10 mouse cellular contexts compared by ENCODE assay signal in genomic region chrX:13502862-13503375, GRCm38 (mm10). TPM values are rescaled to one million over a fixed set of nuclear protein-coding genes. Genes with fewer than 3 reads are reported as not detected.
DNase-seq lines count a peak whose midpoint lies in the region; ATAC-seq and TF ChIP-seq lines count a peak whose summit lies in the region.
"Had no signal": no experiment of that assay in that cellular context is flagged by ENCODE, and none has a peak within 500 bp of the region (broad histone marks: within the 10 kb centered on the region; RNA-seq: fewer than 3 reads in every experiment).

No protein-coding gene starts in this region.

- TF ChIP-seq POLR2A in small intestine, adult 2 months (IDR thresholded peaks at IDR 0.05; ENCODE audit: low read depth, low read length): no peak

- TF ChIP-seq CTCF in small intestine, adult 2 months (IDR thresholded peaks at IDR 0.05; ENCODE audit: extremely low read depth, insufficient read length, insufficient replicate concordance, low read depth, low read length): no peak

- no peak overlapping the region for H3K4me2 ChIP-seq in midbrain, embryonic 13.5 days (replicated peaks)
- no peak overlapping the region for H3K4me2 ChIP-seq in hindbrain, embryonic 13.5 days

- H3K4me1 ChIP-seq in midbrain, embryonic 13.5 days (replicated peaks): no peaks in the 10 kb centered on the region
- peaks cover 5% of the 10 kb centered on the region; the same call in 1 of the 2 replicates for H3K4me1 ChIP-seq in midbrain, embryonic 10.5 days
- H3K4me1 ChIP-seq in hindbrain, embryonic 13.5 days (replicated peaks): 0 out of 2 replicates have a peak, but pooled peaks cover 4% of the 10 kb centered on the region
- peaks cover 4% of the 10 kb centered on the region; the same call in 1 of the 2 replicates for H3K4me1 ChIP-seq in small intestine, adult 2 months (ENCODE audit: control insufficient read depth, insufficient read depth, insufficient read length, low read length)
- H3K4me1 ChIP-seq: embryonic facial prominence, embryonic 10.5 days had no signal

- peak; percentile 30; the same call in 1 of the 2 replicates for ATAC-seq in midbrain, embryonic 13.5 days
- peak; percentile 62 for ATAC-seq in hindbrain, embryonic 13.5 days (ENCODE audit: low FRiP score)
- ATAC-seq: CD4-positive, CD25-positive, alpha-beta regulatory T cell, adult 4 months had no signal

- peak; percentile 95 for DNase-seq in heart, adult 11 months
- no peak for DNase-seq in heart, postnatal 25 days (ENCODE audit: low spot score)
- no peak for DNase-seq in midbrain, embryonic 10.5 days (ENCODE audit: low spot score)
- DNase-seq in adrenal gland, postnatal 36 days: no peak
- DNase-seq in cerebellum, postnatal 4 days (ENCODE audit: low spot score in 2 of 2): no peak

- no peak overlapping the region for H3K27ac ChIP-seq in midbrain, embryonic 13.5 days
- no peak overlapping the region for H3K27ac ChIP-seq in midbrain, embryonic 10.5 days (replicated peaks)
- H3K27ac ChIP-seq in hindbrain, embryonic 13.5 days: peak overlapping the region; percentile 86
- peak overlapping the region; percentile 7; the same call in 1 of the 2 replicates for H3K27ac ChIP-seq in small intestine, adult 2 months (ENCODE audit: insufficient read depth, low read depth, low read length)
- H3K27ac ChIP-seq: embryonic facial prominence, embryonic 10.5 days had no signal

- 0 out of 2 replicates have a peak overlapping the region, but pooled peaks have one; percentile 14 for H3K9ac ChIP-seq in midbrain, embryonic 13.5 days (replicated peaks)
- H3K9ac ChIP-seq in hindbrain, embryonic 13.5 days: no peak overlapping the region

- WGBS in midbrain, embryonic 13.5 days: 59% methylated on average over 7 of the region's 7 CpGs
- 62% methylated on average over 7 of the region's 7 CpGs for WGBS in midbrain, embryonic 10.5 days
- 37% methylated on average over 7 of the region's 7 CpGs for WGBS in hindbrain, embryonic 13.5 days
- WGBS in small intestine, adult 2 months: 78% methylated on average over 7 of the region's 7 CpGs

- H3K27me3 ChIP-seq in midbrain, embryonic 13.5 days: no peaks in the 10 kb centered on the region
- H3K27me3 ChIP-seq in midbrain, embryonic 10.5 days (ENCODE audit: low read depth, poor library complexity, severe bottlenecking): peaks cover 40% of the 10 kb centered on the region
- no peaks in the 10 kb centered on the region for H3K27me3 ChIP-seq in hindbrain, embryonic 13.5 days
- no peaks in the 10 kb centered on the region for H3K27me3 ChIP-seq in small intestine, adult 2 months (ENCODE audit: control insufficient read depth, insufficient read depth, low read length)

- intact Hi-C loops in heart, postnatal 25 days (cut with DNase I): loop anchor here (5.0 to 10.0 kb wide), 2 partner anchors 41 to 112 kb away; no protein-coding TSS in a partner anchor

- H3K4me3 ChIP-seq in midbrain, embryonic 13.5 days (replicated peaks): no peak overlapping the region
- H3K4me3 ChIP-seq in midbrain, embryonic 10.5 days: no peak overlapping the region
- no peak overlapping the region for H3K4me3 ChIP-seq in hindbrain, embryonic 13.5 days
- no peak overlapping the region for H3K4me3 ChIP-seq in small intestine, adult 2 months (ENCODE audit: low read depth, low read length)
- H3K4me3 ChIP-seq: embryonic facial prominence, embryonic 10.5 days had no signal

- H3K9me3 ChIP-seq in midbrain, embryonic 13.5 days: no peaks in the 10 kb centered on the region
- no peaks in the 10 kb centered on the region for H3K9me3 ChIP-seq in midbrain, embryonic 10.5 days (replicated peaks)
- no peaks in the 10 kb centered on the region for H3K9me3 ChIP-seq in hindbrain, embryonic 13.5 days
- H3K9me3 ChIP-seq: embryonic facial prominence, embryonic 10.5 days had no signal

- H3K36me3 ChIP-seq in midbrain, embryonic 13.5 days: no peaks in the 10 kb centered on the region
- H3K36me3 ChIP-seq in midbrain, embryonic 10.5 days: no peaks in the 10 kb centered on the region
- H3K36me3 ChIP-seq in hindbrain, embryonic 13.5 days: no peaks in the 10 kb centered on the region
- no peaks in the 10 kb centered on the region for H3K36me3 ChIP-seq in small intestine, adult 2 months (ENCODE audit: control insufficient read depth, insufficient read depth, low read length)
- H3K36me3 ChIP-seq: embryonic facial prominence, embryonic 10.5 days had no signal

RNA-seq across cellular contexts. Expression of gene Nyx, which starts 37.0 kb away (rescaled TPM):
- under 1 TPM; 0.13 to 0.20 TPM for total RNA-seq in heart, postnatal 25 days (2021)
- 0.10 and 0.16 TPM in 2 replicates for polyA plus RNA-seq in midbrain, embryonic 13.5 days (2015; fragmentation: Nextera tagmentation; extraction: Ambion mirVana)
- 0.02 and 0.06 TPM in 2 replicates for polyA plus RNA-seq in midbrain, embryonic 10.5 days (2016; fragmentation: Nextera tagmentation; extraction: Ambion mirVana)
- 0.18 and 0.22 TPM in 2 replicates for polyA plus RNA-seq in hindbrain, embryonic 13.5 days (2015; fragmentation: Nextera tagmentation; extraction: Ambion mirVana)
- polyA plus RNA-seq in small intestine, adult 2 months (2012; rRNA removed): 0.34 and 1.4 TPM in 2 replicates
- total RNA-seq in adrenal gland, postnatal 36 days (2021): under 1 TPM; 0.30 TPM

Comparison
In these comparisons a context has a peak if more than half of its experiments do, and no peak if none do; other contexts are left out.
1. H3K27ac ChIP-seq: peak in hindbrain, embryonic 13.5 days (single experiment) and small intestine, adult 2 months (single experiment); none in midbrain, embryonic 13.5 days (single experiment) and midbrain, embryonic 10.5 days (single experiment).